Mouse (Mus musculus) bone marrow, adult 2 months (tissue): ENCODE results near the gene Golph3.

Source experiments
- CTCF ChIP-seq: fragments of 200-500 bp; IDR thresholded peaks from 2 replicates; pipeline ENCODE4 v1.5.1; 2011; ENCODE audit warnings: low read length, control low read depth; ENCODE audit not compliant: control insufficient read depth, insufficient read depth
- POLR2A ChIP-seq: fragments of 200-500 bp; IDR thresholded peaks from 2 replicates; pipeline ENCODE4 v1.6.1; 2011; ENCODE audit warnings: low read depth, mild to moderate bottlenecking, control low read depth, low read length, borderline replicate concordance; ENCODE audit not compliant: control insufficient read depth

DNA sequence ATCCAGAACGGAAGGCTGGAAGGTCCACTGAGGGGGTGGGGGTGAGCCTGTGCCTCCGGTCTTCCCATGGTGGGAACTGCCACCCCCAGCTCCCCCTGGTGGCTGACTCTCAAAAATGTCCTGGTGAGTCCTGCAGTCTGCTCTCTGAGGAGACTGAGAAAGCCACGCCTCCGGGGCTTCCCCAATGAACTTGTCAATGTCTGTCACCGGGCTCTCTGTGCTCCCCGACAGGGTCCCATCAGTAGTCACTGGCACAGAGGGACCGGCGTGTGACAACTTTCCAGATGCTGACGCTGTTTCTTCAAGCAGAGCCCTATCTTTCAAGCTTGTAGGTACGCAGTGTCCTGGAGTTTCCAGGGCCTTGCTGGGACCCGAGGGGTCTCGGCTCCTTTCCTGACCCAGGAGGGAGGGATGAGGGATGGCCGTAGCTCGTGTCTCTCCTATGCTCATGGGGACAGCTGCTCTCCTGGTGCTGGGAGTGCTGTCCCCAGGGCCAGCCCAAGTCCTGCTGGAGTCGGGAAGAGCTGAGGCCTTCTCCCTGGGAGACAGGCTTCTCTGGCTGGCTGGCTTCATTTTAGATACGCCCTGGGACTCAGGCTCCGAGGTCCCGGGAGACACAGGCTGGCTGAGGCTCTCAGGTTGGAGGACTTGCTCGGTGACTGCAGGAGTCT is 54.5 kb downstream of the Golph3 start:
- peak; percentile 76 for TF ChIP-seq CTCF
- no peak for TF ChIP-seq POLR2A
